Mouse (Mus musculus) heart, embryonic 15.5 days (tissue): ENCODE measurements around the gene Tpx2. TPM values are rescaled to one million over a fixed set of nuclear protein-coding genes. Genes with fewer than 3 reads are reported as not detected.
A peak's percentile ranks its signal among the peaks of the same experiment; 100 is the strongest.

Source experiments
- ATAC-seq: fragments of 200-750 bp; cut with Nextera tagmentation; replicated peaks from 2 replicates; pipeline ENCODE4 v1.8.0; 2017; ENCODE audit warnings: low read depth, moderate TSS enrichment; ENCODE audit not compliant: insufficient number of reproducible peaks, insufficient read depth, low FRiP score
- H3K27ac ChIP-seq: fragments of 300-500 bp; sonication (generic); 2 replicates; pipeline ENCODE4 v1.5.1; 2015; ENCODE audit warnings: mild to moderate bottlenecking, inconsistent platforms
- H3K27me3 ChIP-seq: fragments of 300-500 bp; sonication (generic); 2 replicates; pipeline ENCODE4 v1.6.1; 2015; ENCODE audit warnings: inconsistent platforms
- H3K36me3 ChIP-seq: fragments of 300-500 bp; sonication (generic); 2 replicates; pipeline ENCODE4 v1.6.1; 2015; ENCODE audit warnings: mild to moderate bottlenecking, inconsistent platforms
- H3K4me1 ChIP-seq: fragments of 300-500 bp; sonication (generic); replicated peaks from 2 replicates; pipeline ENCODE4 v1.6.1; 2015; ENCODE audit warnings: inconsistent platforms
- H3K4me2 ChIP-seq: fragments of 300-500 bp; sonication (generic); 2 replicates; pipeline ENCODE4 v1.6.1; 2015; ENCODE audit warnings: inconsistent platforms, mild to moderate bottlenecking, moderate library complexity
- H3K4me3 ChIP-seq: fragments of 300-500 bp; sonication (generic); 2 replicates; pipeline ENCODE4 v1.5.1; 2015; ENCODE audit warnings: mild to moderate bottlenecking, inconsistent platforms
- H3K9ac ChIP-seq: fragments of 300-500 bp; sonication (generic); 2 replicates; pipeline ENCODE4 v1.6.1; 2015; ENCODE audit warnings: mild to moderate bottlenecking, inconsistent platforms
- H3K9me3 ChIP-seq: fragments of 300-500 bp; sonication (generic); replicated peaks from 2 replicates; pipeline ENCODE4 v1.6.1; 2016; ENCODE audit warnings: inconsistent platforms
- WGBS: fragments of 180-500 bp; shearing (Covaris S2); methylation state at CpG from one replicate; pipeline ENCODE4 v1.1.7; 2015; ENCODE audit warnings: mixed read lengths; 5-methylcytosine and 5-hydroxymethylcytosine counted together
- polyA plus RNA-seq: library from polyadenylated mRNA; unstranded; fragments of >200 nt; fragmentation: Nextera tagmentation; extraction: Ambion mirVana; gene quantifications from 2 replicates; pipeline ENCODE4 v1.2.1, GENCODE M21; 2015

Gene Tpx2
- polyA plus RNA-seq, 1 experiment from 2014 or later, result 47.3 TPM

- peak overlapping the region; percentile 82 for H3K27ac ChIP-seq
- H3K4me3 ChIP-seq, result no peak overlapping the region
- no peaks in the 10 kb centered on the region for H3K36me3 ChIP-seq
- H3K27me3 ChIP-seq, result peaks cover 3% of the 10 kb centered on the region
- no peaks in the 10 kb centered on the region for H3K9me3 ChIP-seq
- H3K9ac ChIP-seq, result no peak overlapping the region
- peaks cover 40% of the 10 kb centered on the region for H3K4me1 ChIP-seq
- WGBS, result 31% methylated on average over 11 of the region's 11 CpGs
- ATAC-seq, result peak; percentile 24; the same call in 1 of the 2 replicates
- peak overlapping the region; percentile 12 for H3K4me2 ChIP-seq
Observed at GRCm38 (mm10) chr2:152905036-152905829, 57.5 kb downstream of the Tpx2 start.

DNA sequence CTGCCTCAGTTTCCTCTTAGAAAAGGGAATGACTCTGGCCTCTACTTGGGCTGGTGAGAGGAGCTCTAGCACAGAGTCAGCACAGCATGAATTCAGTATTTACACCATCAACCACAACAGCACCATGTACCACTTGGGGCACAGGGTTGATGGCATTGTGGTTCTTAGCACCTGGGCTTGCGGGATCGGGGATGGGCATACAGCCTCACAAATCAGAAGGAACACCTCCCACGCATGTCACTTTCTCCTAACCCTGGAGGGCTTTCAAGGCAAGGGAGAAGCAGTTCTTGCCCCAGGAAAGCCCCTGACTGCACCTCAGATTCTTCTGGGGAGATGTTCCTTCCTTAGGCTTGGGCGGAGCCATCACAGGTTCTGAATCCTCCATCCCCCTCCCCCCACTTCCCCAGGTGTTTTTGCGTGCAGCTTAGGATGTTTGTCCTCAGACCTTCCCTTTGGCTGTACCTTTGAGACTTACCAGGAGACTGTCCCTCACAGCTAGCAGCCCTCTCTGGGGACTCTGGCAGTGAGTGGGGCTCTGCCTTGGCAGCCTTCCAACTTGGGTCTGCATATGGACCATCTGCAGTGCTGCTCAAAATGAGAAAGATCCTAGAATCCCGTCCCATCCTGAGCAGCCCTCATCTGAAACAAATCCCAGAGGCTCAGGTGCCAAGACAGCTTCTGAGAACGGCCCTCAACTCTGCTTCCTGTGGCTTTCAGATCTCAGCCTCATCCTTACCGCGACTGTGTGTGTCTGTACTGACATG, 58.7 kb downstream of the Tpx2 start:
- Histone ChIP-seq H3K36me3 (no peaks in the 10 kb centered on the region), H3K27ac (peak overlapping the region; percentile 82), H3K9ac (no peak overlapping the region), H3K4me1 (peaks cover 46% of the 10 kb centered on the region), H3K9me3 (no peaks in the 10 kb centered on the region), H3K4me3 (no peak overlapping the region), H3K27me3 (peaks cover 15% of the 10 kb centered on the region), H3K4me2 (no peak overlapping the region)
- WGBS, result 50% methylated on average over 9 of the region's 9 CpGs
- ATAC-seq, result no peak

GRCm38 (mm10) chr2:152907114-152907943, 59.6 kb downstream of the Tpx2 start:
- Histone ChIP-seq H3K4me1 (peaks cover 46% of the 10 kb centered on the region), H3K9me3 (no peaks in the 10 kb centered on the region), H3K36me3 (no peaks in the 10 kb centered on the region), H3K27me3 (peaks cover 24% of the 10 kb centered on the region), H3K9ac (no peak overlapping the region), H3K4me3 (no peak overlapping the region), H3K4me2 (no peak overlapping the region), H3K27ac (no peak overlapping the region)
- no peak for ATAC-seq
- WGBS, result 54% methylated on average over 14 of the region's 14 CpGs

- no peak overlapping the region for H3K4me2 ChIP-seq
- H3K4me3 ChIP-seq, result no peak overlapping the region
- no peak for ATAC-seq
Observed at GRCm38 (mm10) chr2:152909848-152910247, 62.1 kb downstream of the Tpx2 start.

GRCm38 (mm10) chr2:152911031-152911430, 63.3 kb downstream of the Tpx2 start, which contains the start of gene Mylk2:
Gene Mylk2, plus strand, starts transcription at chr2:152911352.
- Histone ChIP-seq H3K9ac (no peak within 1 kb of the TSS), H3K4me2 (no peak within 1 kb of the TSS), H3K4me1 (peaks cover 36% of the 10 kb centered on the region), H3K27me3 (peaks cover 43% of the 10 kb centered on the region), H3K27ac (no peak within 1 kb of the TSS), H3K36me3 (no peaks in the 10 kb centered on the region), H3K4me3 (no peak within 1 kb of the TSS), H3K9me3 (no peaks in the 10 kb centered on the region)
- 23% methylated on average over 12 of the region's 12 CpGs for WGBS
- ATAC-seq, result no peak

More at GRCm38 (mm10) chr2:152909848-152910247, 62.1 kb downstream of the Tpx2 start:
- WGBS, result 65% methylated on average over 6 of the region's 6 CpGs
- H3K4me1 ChIP-seq, result peaks cover 44% of the 10 kb centered on the region
- no peaks in the 10 kb centered on the region for H3K9me3 ChIP-seq
- peaks cover 42% of the 10 kb centered on the region for H3K27me3 ChIP-seq
- H3K9ac ChIP-seq, result no peak overlapping the region
- H3K27ac ChIP-seq, result no peak overlapping the region
- H3K36me3 ChIP-seq, result no peaks in the 10 kb centered on the region

DNA sequence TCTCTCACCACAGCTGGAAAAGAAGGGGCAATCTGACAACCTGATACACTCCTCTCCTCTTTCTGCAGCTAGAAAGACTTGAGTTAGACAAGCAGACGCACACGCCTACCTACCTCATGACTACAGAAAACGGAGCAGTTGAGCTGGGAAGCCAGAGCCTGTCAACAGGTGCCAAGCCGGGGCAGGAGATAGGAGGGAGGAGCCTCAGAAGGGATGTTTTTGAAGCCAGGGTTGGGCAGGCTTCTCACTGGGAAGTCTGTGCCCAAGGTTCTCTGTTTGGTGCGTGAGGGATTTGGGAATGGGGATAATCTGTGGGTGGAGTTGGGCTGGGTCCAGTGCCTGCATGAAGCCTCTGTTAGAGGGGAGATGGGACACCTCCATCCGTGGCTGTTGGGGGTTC, 63.7 kb downstream of the Tpx2 start:
- WGBS, result 29% methylated on average over 6 of the region's 6 CpGs

DNA sequence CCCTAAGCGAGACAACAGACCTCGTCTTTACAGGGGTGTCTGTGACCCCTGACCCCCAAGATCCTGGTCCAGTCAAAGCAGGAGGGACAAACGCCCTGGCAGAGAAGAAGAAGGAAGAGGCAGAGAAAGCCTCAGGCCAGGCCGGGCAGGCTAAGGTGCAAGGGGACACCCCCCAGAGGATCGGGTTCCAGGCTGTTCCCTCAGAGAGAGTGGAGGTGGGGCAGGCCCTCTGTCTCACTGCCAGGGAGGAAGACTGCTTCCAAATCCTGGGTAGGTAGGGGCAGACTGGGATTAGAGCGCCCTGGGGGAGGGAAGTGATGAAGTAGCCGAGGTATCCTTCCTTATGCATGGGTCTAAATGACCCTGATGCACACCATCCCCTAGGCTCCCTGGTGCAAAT, 65.7 kb downstream of the Tpx2 start:
- peaks cover 58% of the 10 kb centered on the region for H3K27me3 ChIP-seq
- no peak overlapping the region for H3K4me2 ChIP-seq
- no peak for ATAC-seq
- H3K9ac ChIP-seq, result no peak overlapping the region
- H3K4me3 ChIP-seq, result no peak overlapping the region
- 41% methylated on average over 7 of the region's 7 CpGs for WGBS
- peaks cover 29% of the 10 kb centered on the region for H3K4me1 ChIP-seq
- no peak overlapping the region for H3K27ac ChIP-seq
- no peaks in the 10 kb centered on the region for H3K9me3 ChIP-seq
- H3K36me3 ChIP-seq, result no peaks in the 10 kb centered on the region

More for the DNA sequence above, 63.7 kb downstream of the Tpx2 start:
- Histone ChIP-seq H3K9ac (no peak overlapping the region), H3K4me2 (no peak overlapping the region), H3K36me3 (no peaks in the 10 kb centered on the region), H3K27me3 (peaks cover 47% of the 10 kb centered on the region), H3K4me1 (peaks cover 32% of the 10 kb centered on the region), H3K27ac (no peak overlapping the region), H3K9me3 (no peaks in the 10 kb centered on the region), H3K4me3 (no peak overlapping the region)
- no peak for ATAC-seq

DNA sequence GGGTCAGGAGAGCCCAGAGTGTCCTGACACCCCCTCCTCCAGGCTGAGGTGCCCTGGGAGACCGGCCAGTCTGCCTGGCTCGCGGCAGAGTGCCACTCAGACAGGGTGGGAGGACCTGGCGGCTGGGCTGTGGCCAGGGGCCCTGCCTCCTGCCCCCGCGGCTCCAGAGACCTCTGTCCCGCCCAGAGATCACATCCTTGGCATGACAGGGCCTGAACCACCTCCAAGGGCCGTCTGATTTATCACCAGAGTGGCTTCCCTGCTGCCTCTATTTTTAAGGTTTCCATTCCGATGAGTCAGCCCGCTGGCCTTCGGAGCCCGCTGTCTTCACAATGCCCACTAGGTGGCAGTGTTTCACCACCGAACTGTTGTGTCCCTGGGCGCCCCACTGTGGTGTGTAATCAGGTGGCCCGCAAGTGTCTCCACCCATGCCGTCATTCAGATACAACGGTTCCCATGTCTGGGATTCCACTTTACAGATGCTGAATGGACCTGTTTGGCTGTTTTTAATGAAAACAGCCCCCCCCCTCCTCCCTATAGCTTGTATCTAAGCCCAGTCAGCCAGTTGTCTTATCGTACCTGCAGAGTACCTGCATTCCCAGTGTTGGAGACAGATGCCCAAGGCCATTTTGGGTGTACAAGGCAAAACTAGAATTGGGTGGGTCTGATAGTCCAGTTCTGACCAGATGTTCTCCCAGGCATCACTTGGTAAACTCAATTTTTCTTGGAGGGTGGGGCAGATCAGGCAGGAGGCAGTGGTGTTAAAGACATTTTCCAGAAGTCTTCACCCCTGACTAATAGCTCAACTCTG, 66.8 kb downstream of the Tpx2 start:
- Histone ChIP-seq H3K4me1 (peaks cover 34% of the 10 kb centered on the region), H3K36me3 (no peaks in the 10 kb centered on the region), H3K4me3 (peak overlapping the region; percentile 38), H3K27me3 (peaks cover 58% of the 10 kb centered on the region), H3K9me3 (no peaks in the 10 kb centered on the region), H3K9ac (peak overlapping the region; percentile 34; the same call in 1 of the 2 replicates), H3K27ac (no peak overlapping the region), H3K4me2 (peak overlapping the region; percentile 64)
- peak; percentile 44 for ATAC-seq
- 2% methylated on average over 18 of the region's 18 CpGs for WGBS

DNA sequence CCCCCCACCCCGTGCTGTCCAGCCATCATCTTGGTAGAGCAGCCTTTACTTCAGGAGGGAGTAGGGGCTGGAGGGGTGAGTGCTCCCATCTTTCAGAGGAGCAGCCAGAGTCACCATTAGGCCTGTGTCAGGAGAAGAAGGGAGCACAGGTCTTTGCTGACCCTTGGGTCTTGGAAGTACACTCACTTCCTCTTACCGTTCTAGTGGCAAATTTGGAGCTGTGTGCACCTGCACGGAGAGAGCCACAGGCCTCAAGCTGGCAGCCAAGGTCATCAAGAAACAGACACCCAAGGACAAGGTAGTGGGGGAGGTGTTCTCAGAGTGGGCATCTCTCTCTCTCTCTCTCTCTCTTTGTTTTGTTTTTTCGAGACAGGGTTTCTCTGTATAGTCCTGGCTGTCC, 67.7 kb downstream of the Tpx2 start:
- H3K27me3 ChIP-seq, result peaks cover 53% of the 10 kb centered on the region
- peaks cover 34% of the 10 kb centered on the region for H3K4me1 ChIP-seq
- no peak overlapping the region for H3K4me3 ChIP-seq
- H3K9me3 ChIP-seq, result no peaks in the 10 kb centered on the region
- H3K27ac ChIP-seq, result no peak overlapping the region
- WGBS, result 56% methylated on average over 4 of the region's 4 CpGs
- no peak overlapping the region for H3K9ac ChIP-seq
- no peaks in the 10 kb centered on the region for H3K36me3 ChIP-seq
- ATAC-seq, result no peak
- H3K4me2 ChIP-seq, result no peak overlapping the region

DNA sequence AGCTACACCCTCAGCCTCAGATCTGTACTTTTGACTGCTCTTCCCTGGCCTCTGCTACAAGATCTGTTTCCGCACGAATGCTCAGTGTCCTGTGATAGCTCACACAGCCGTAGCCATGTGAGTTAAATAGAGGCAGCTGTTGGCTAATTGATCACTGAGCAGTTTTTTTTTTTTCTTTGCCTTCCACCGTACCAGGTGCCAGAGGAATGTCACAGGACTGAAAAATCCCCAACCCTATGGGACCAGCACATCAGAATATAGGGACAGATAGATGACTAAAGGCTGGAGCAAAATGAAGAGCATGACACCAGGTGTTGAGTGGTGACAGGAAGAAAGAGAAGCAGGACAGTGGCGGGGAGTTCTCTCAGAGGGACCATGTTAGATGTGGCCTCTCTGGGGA, 68.3 kb downstream of the Tpx2 start:
- WGBS, result 51% methylated on average over 5 of the region's 5 CpGs
- Histone ChIP-seq H3K27me3 (peaks cover 46% of the 10 kb centered on the region), H3K4me2 (no peak overlapping the region), H3K4me1 (peaks cover 32% of the 10 kb centered on the region), H3K9me3 (no peaks in the 10 kb centered on the region), H3K9ac (no peak overlapping the region), H3K27ac (no peak overlapping the region), H3K36me3 (no peaks in the 10 kb centered on the region), H3K4me3 (no peak overlapping the region)
- ATAC-seq, result no peak
